Mouse (Mus musculus): ENCODE results near the gene Capn6. TPM values are rescaled to one million over a fixed set of nuclear protein-coding genes. Genes with fewer than 3 reads are reported as not detected.

The Capn6 gene
- polyA plus RNA-seq, 1 experiment from 2014 or later = 228 TPM

GRCm38 (mm10) chrX:143762556-143762955 lies 64.7 kb downstream of the Capn6 start:
- no peaks in the 10 kb centered on the region for H3K36me3 ChIP-seq (replicated peaks; ENCODE audit: control insufficient read depth, insufficient read depth, low read depth, low read length)
- H3K4me3 ChIP-seq (ENCODE audit: low read depth, low read length) = no peak overlapping the region
- 80% methylated on average over 3 of the region's 3 CpGs for WGBS
- no peaks in the 10 kb centered on the region for H3K9me3 ChIP-seq (replicated peaks; ENCODE audit: control insufficient read depth, low read length)
- H3K4me1 ChIP-seq (ENCODE audit: control insufficient read depth, insufficient read depth, low read length) = no peaks in the 10 kb centered on the region
- DNase-seq (ENCODE audit: low spot score) (no peak), ATAC-seq (replicated peaks; ENCODE audit: insufficient number of reproducible peaks, low FRiP score, low TSS enrichment, low read depth) (no peak)
- H3K4me2 ChIP-seq (ENCODE audit: low read depth, low read length) = no peak overlapping the region
- no peak overlapping the region for H3K9ac ChIP-seq (replicated peaks; ENCODE audit: low read length)
- no peak overlapping the region for H3K27ac ChIP-seq (replicated peaks; ENCODE audit: low read depth, low read length)
- no peaks in the 10 kb centered on the region for H3K27me3 ChIP-seq (ENCODE audit: control insufficient read depth, insufficient read depth, low read length)

Small RNA genes within 50 kb of the gene (microRNA-seq; reads per million reads assigned to microRNA genes)
- 1.9 reads per million for gene Gm47298 (ENCODE audit: borderline number of aligned reads)

Other genes with a start within 250 kb of the Capn6 start
- gene Dcx, start 105.9 kb upstream of the Capn6 start, polyA plus RNA-seq (2014; fragmentation: Nextera tagmentation; extraction: Ambion mirVana) = 20.1 and 30.9 TPM in 2 replicates

Measured in embryonic facial prominence, embryonic 11.5 days (tissue).